Mouse (Mus musculus): ENCODE measurements around the gene Unc5c.

DNA sequence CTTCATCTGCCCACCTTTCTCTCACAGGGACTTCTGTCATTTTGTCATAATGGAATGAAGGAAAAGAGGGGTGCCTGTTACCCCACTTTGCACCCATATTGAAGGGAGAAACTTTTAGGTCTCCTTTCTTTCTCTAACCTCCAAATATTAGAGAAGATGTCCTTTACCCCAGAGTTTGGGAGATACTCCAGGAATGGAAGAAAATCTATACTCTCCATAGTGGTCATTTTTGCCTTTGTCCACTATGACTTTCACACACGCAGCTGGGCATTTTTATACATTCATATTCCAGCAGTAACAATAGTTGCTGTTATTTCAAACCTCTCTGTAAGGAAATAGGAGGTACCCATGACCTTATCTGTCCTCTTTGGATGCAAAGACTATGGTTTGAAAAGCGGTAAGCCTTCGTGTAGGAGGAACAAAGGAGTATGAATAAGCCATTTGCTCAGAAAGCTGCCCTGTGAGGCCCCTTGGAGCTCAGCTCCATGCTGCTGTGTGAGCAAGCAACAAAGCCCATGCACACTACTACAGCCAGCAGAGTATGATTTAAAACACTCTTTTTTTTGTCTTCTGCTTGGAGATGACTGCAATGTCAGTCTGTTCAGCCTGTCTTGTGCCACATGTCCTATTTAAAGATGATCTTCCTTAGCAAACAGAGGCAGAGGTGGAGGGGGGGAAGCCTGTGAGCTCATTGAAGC, 353.7 kb downstream of the Unc5c start:
- TF ChIP-seq CTCF (IDR thresholded peaks at IDR 0.05; ENCODE audit: low read depth): no peak
- TF ChIP-seq EP300 (IDR thresholded peaks at IDR 0.05; ENCODE audit: low read depth): no peak
